Mouse (Mus musculus) stomach, embryonic 16.5 days (tissue): ENCODE measurements around the gene Spcs1. TPM values are rescaled to one million over a fixed set of nuclear protein-coding genes. Genes with fewer than 3 reads are reported as not detected.

ENCODE experiments used
- ATAC-seq: fragments of 200-750 bp; cut with Nextera tagmentation; 2 replicates; pipeline ENCODE4 v1.8.0; 2017; ENCODE audit warnings: moderate number of reproducible peaks, moderate TSS enrichment; ENCODE audit not compliant: insufficient read depth, low FRiP score
- H3K27ac ChIP-seq: fragments of 300-500 bp; sonication (generic); 2 replicates; pipeline ENCODE4 v1.5.1; 2014; ENCODE audit warnings: low read length
- H3K27me3 ChIP-seq: fragments of 300-500 bp; sonication (generic); 2 replicates; pipeline ENCODE4 v1.6.1; 2014; ENCODE audit warnings: low read length, control low read depth, mixed read lengths; ENCODE audit not compliant: control insufficient read depth, insufficient read depth
- H3K36me3 ChIP-seq: fragments of 300-500 bp; sonication (generic); 2 replicates; pipeline ENCODE4 v1.6.1; 2014; ENCODE audit warnings: low read length; ENCODE audit not compliant: control insufficient read depth, insufficient read depth
- H3K4me1 ChIP-seq: fragments of 300-500 bp; sonication (generic); 2 replicates; pipeline ENCODE4 v1.6.1; 2014; ENCODE audit warnings: low read length, control low read depth, mixed read lengths; ENCODE audit not compliant: control insufficient read depth, insufficient read depth
- H3K4me2 ChIP-seq: fragments of 300-500 bp; sonication (generic); 2 replicates; pipeline ENCODE4 v1.6.1; 2014; ENCODE audit warnings: low read depth, low read length, mixed read lengths
- H3K4me3 ChIP-seq: fragments of 300-500 bp; sonication (generic); replicated peaks from 2 replicates; pipeline ENCODE4 v1.5.1; 2014; ENCODE audit warnings: mild to moderate bottlenecking, low read length
- H3K9ac ChIP-seq: fragments of 300-500 bp; sonication (generic); 2 replicates; pipeline ENCODE4 v1.6.1; 2014; ENCODE audit warnings: low read length
- H3K9me3 ChIP-seq: fragments of 300-500 bp; sonication (generic); replicated peaks from 2 replicates; pipeline ENCODE4 v1.6.1; 2016; ENCODE audit warnings: low read length, control low read depth; ENCODE audit not compliant: control insufficient read depth
- WGBS: fragments of 180-500 bp; shearing (Covaris S2); extraction: QIAGEN DNeasy Blood & Tissue Kit; methylation state at CpG from one replicate; pipeline ENCODE4 v1.1.7; 2014; 5-methylcytosine and 5-hydroxymethylcytosine counted together
- polyA plus RNA-seq: library from polyadenylated mRNA; unstranded; fragments of >200 nt; fragmentation: Nextera tagmentation; extraction: Ambion mirVana; gene quantifications from 2 replicates; pipeline ENCODE4 v1.2.1, GENCODE M21; 2015

The Spcs1 gene
- polyA plus RNA-seq, 1 experiment from 2014 or later, result 483 TPM

GRCm38 (mm10) chr14:30974204-30974603 lies 27.3 kb downstream of the Spcs1 start:
- H3K27ac ChIP-seq, result peak overlapping the region; percentile 68; the same call in 1 of the 2 replicates
- ATAC-seq, result peak; percentile 80; the same call in 1 of the 2 replicates
- 51% methylated on average over 6 of the region's 6 CpGs for WGBS

GRCm38 (mm10) chr14:30960366-30960765 lies 41.1 kb downstream of the Spcs1 start:
- no peak overlapping the region for H3K4me2 ChIP-seq
- H3K9ac ChIP-seq, result no peak overlapping the region
- H3K27me3 ChIP-seq, result no peaks in the 10 kb centered on the region
- H3K4me1 ChIP-seq, result no peaks in the 10 kb centered on the region
- no peak for ATAC-seq
- no peaks in the 10 kb centered on the region for H3K36me3 ChIP-seq
- H3K9me3 ChIP-seq, result no peaks in the 10 kb centered on the region
- WGBS, result 80% methylated on average over 1 of the region's 1 CpGs
- no peak overlapping the region for H3K4me3 ChIP-seq
- H3K27ac ChIP-seq, result no peak overlapping the region

More at GRCm38 (mm10) chr14:30974204-30974603, 27.3 kb downstream of the Spcs1 start:
- H3K9ac ChIP-seq, result no peak overlapping the region
- no peaks in the 10 kb centered on the region for H3K27me3 ChIP-seq
- no peak overlapping the region for H3K4me3 ChIP-seq
- H3K9me3 ChIP-seq, result no peaks in the 10 kb centered on the region
- peaks cover 6% of the 10 kb centered on the region; the same call in 1 of the 2 replicates for H3K36me3 ChIP-seq
- H3K4me2 ChIP-seq, result no peak overlapping the region
- no peaks in the 10 kb centered on the region for H3K4me1 ChIP-seq

GRCm38 (mm10) chr14:30959031-30959430 lies 42.4 kb downstream of the Spcs1 start:
- ATAC-seq, result no peak
- H3K9ac ChIP-seq, result no peak overlapping the region
- no peaks in the 10 kb centered on the region for H3K36me3 ChIP-seq
- H3K4me1 ChIP-seq, result no peaks in the 10 kb centered on the region
- H3K27ac ChIP-seq, result no peak overlapping the region
- H3K27me3 ChIP-seq, result no peaks in the 10 kb centered on the region
- no peak overlapping the region for H3K4me2 ChIP-seq
- WGBS, result 87% methylated on average over 4 of the region's 4 CpGs
- no peaks in the 10 kb centered on the region for H3K9me3 ChIP-seq
- no peak overlapping the region for H3K4me3 ChIP-seq

GRCm38 (mm10) chr14:30958517-30958916 lies 43.0 kb downstream of the Spcs1 start:
- H3K27ac ChIP-seq, result no peak overlapping the region
- H3K4me2 ChIP-seq, result no peak overlapping the region
- ATAC-seq, result no peak
- H3K9me3 ChIP-seq, result no peaks in the 10 kb centered on the region
- no peaks in the 10 kb centered on the region for H3K4me1 ChIP-seq
- no peak overlapping the region for H3K4me3 ChIP-seq
- H3K9ac ChIP-seq, result no peak overlapping the region
- no peaks in the 10 kb centered on the region for H3K36me3 ChIP-seq
- no peaks in the 10 kb centered on the region for H3K27me3 ChIP-seq
- WGBS, result 66% methylated on average over 2 of the region's 2 CpGs

- ATAC-seq, result peak; percentile 100
- no peaks in the 10 kb centered on the region for H3K36me3 ChIP-seq
- under 1% methylated on average over 57 of the region's 57 CpGs for WGBS
- peak within 1 kb of the TSS; percentile 73 for H3K27ac ChIP-seq
- H3K27me3 ChIP-seq, result no peaks in the 10 kb centered on the region
- H3K4me2 ChIP-seq, result peak within 1 kb of the TSS; percentile 81
- peak within 1 kb of the TSS; percentile 67 for H3K4me3 ChIP-seq
- peak within 1 kb of the TSS; percentile 75 for H3K9ac ChIP-seq
- peaks cover 4% of the 10 kb centered on the region; the same call in 1 of the 2 replicates for H3K4me1 ChIP-seq
- no peaks in the 10 kb centered on the region for H3K9me3 ChIP-seq
Measured at GRCm38 (mm10) chr14:30951154-30951825, 50.2 kb downstream of the Spcs1 start, which contains the start of gene Nek4. TSS of gene Nek4 (plus strand) at chr14:30951377.

GRCm38 (mm10) chr14:30949986-30950385 lies 51.5 kb downstream of the Spcs1 start:
- peaks cover 4% of the 10 kb centered on the region; the same call in 1 of the 2 replicates for H3K4me1 ChIP-seq
- no peaks in the 10 kb centered on the region for H3K9me3 ChIP-seq
- H3K4me2 ChIP-seq, result no peak overlapping the region
- 87% methylated on average over 10 of the region's 10 CpGs for WGBS
- H3K36me3 ChIP-seq, result no peaks in the 10 kb centered on the region
- H3K4me3 ChIP-seq, result no peak overlapping the region
- H3K27ac ChIP-seq, result no peak overlapping the region
- ATAC-seq, result no peak
- H3K9ac ChIP-seq, result no peak overlapping the region
- no peaks in the 10 kb centered on the region for H3K27me3 ChIP-seq

Other genes starting within 250 kb of the Spcs1 start
- gene Tmem110, start 176.1 kb downstream of the Spcs1 start, polyA plus RNA-seq, result 22.6 and 26.4 TPM in 2 replicates
- gene Mustn1, start 122.5 kb downstream of the Spcs1 start, polyA plus RNA-seq, result 10.1 and 11.4 TPM in 2 replicates
- gene Itih4, start 115.2 kb downstream of the Spcs1 start, polyA plus RNA-seq, result 5.6 and 7.7 TPM in 2 replicates
- gene Itih3, start 77.9 kb downstream of the Spcs1 start, polyA plus RNA-seq, result 15.6 and 15.7 TPM in 2 replicates
- 2.4 and 2.8 TPM in 2 replicates for gene Itih1, start 58.4 kb downstream of the Spcs1 start, polyA plus RNA-seq
- 10.3 and 10.5 TPM in 2 replicates for gene Nek4, start 50.3 kb downstream of the Spcs1 start, polyA plus RNA-seq
- gene Glt8d1, start 272 bp downstream of the Spcs1 start, polyA plus RNA-seq, result 54.1 and 57.9 TPM in 2 replicates
- gene Pbrm1, start 17.5 kb upstream of the Spcs1 start, polyA plus RNA-seq, result 93.2 and 99.2 TPM in 2 replicates
- 99.4 and 100.0 TPM in 2 replicates for gene Gnl3, start 17.5 kb upstream of the Spcs1 start, polyA plus RNA-seq
- gene Smim4, start 127.3 kb upstream of the Spcs1 start, polyA plus RNA-seq, result 60.3 and 66.4 TPM in 2 replicates
- 232 and 233 TPM in 2 replicates for gene Nt5dc2, start 129.4 kb upstream of the Spcs1 start, polyA plus RNA-seq
- 37.7 and 41.9 TPM in 2 replicates for gene Stab1, start 167.0 kb upstream of the Spcs1 start, polyA plus RNA-seq
- gene Tnnc1, start 206.6 kb upstream of the Spcs1 start, polyA plus RNA-seq, result 6.3 and 46.9 TPM in 2 replicates
- 289 and 291 TPM in 2 replicates for gene Nisch, start 215.3 kb upstream of the Spcs1 start, polyA plus RNA-seq
- 0.67 and 0.90 TPM in 2 replicates for gene Sema3g, start 216.2 kb upstream of the Spcs1 start, polyA plus RNA-seq
- gene Phf7, start 249.6 kb upstream of the Spcs1 start, polyA plus RNA-seq, result 9.5 and 12.7 TPM in 2 replicates
- gene Bap1, start 249.8 kb upstream of the Spcs1 start, polyA plus RNA-seq, result 64.1 and 69.0 TPM in 2 replicates